Mouse (Mus musculus): ENCODE measurements around the gene Tor1aip2.

DNA sequence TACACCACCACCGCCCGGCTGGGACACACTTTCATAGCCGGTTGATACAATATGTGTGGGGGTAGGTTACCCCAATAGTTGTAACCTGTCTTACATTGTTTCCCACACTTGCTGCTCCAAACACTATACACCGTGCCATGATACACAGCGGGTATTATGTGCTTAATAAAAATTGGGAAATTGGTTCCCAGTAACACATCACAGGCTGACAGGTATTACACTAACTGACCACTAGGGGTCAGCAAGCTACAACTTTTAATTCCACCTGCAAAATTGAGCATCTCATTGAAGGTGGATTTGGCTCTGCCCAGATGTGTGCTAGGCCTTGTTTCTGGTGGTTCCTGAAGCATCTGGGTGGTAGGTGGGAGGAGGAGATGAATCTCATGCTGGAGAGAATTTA, 50.6 kb downstream of the Tor1aip2 start:
- TF ChIP-seq POLR2A (IDR thresholded peaks at IDR 0.05; ENCODE audit: low read depth, low read length) = no peak
- peak; percentile 91 to 95 for TF ChIP-seq CTCF (conservative IDR thresholded peaks at IDR 0.05 in 1 of 2, IDR thresholded peaks at IDR 0.05 in 1 of 2; ENCODE audit: low read depth in 2 of 2, low read length in 2 of 2)
- TF ChIP-seq USF1 (IDR thresholded peaks at IDR 0.05; ENCODE audit: low read depth, low read length) = no peak
- no peak for TF ChIP-seq MAZ (IDR thresholded peaks at IDR 0.05; ENCODE audit: low read depth, low read length)
- peak; percentile 64; the same call in 1 of the 2 replicates for TF ChIP-seq ZC3H11A (IDR thresholded peaks at IDR 0.05; ENCODE audit: low read depth, low read length)
- no peak for TF ChIP-seq HCFC1 (IDR thresholded peaks at IDR 0.05; ENCODE audit: low read depth, low read length)
- no peak for TF ChIP-seq CHD2 (IDR thresholded peaks at IDR 0.05; ENCODE audit: low read length)
- no peak for TF ChIP-seq CHD1 (IDR thresholded peaks at IDR 0.05; ENCODE audit: low read depth, low read length)
- TF ChIP-seq SMC3 (IDR thresholded peaks at IDR 0.05; ENCODE audit: low read depth, low read length) = peak; percentile 90
